Mouse (Mus musculus) regulatory T cell (primary cell): ENCODE measurements at regions not wholly inside any gene's neighbourhood (a gene's known extent, or its start where the extent isn't known, plus 50 kb on each side); places are given as distances from the start of the nearest gene placed in this dataset.

ENCODE experiments used
- in situ Hi-C: fragments of 300-600 bp; cut with MboI, MseI; formaldehyde crosslinking; loops from one replicate; pipeline ENCODE4 v1.15.1; 2025; ENCODE audit warnings: high pct_unique_total_duplicates

DNA sequence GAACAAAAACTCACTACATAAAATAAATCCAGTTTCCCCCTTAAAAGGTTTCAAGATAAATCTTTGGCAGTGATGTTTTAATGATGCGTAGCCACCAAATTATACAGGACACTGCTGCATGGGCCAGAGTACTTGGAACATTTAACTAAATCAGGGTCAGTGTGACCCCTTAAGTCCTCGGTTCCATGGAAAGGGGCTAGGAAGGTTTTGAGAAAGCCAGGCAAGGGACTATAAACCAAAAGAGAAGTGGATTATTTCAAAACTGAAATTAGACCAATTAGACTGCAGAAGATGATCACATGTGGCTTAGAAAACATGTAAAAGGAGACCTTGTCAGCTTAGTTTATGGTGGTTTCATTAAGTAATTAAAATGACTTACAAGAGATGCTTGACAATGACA, 276.6 kb upstream of the N6amt1 start:
- in situ Hi-C loops: loop anchor here (5.0 kb wide), 1 partner anchor 105 kb away; no protein-coding TSS in a partner anchor

DNA sequence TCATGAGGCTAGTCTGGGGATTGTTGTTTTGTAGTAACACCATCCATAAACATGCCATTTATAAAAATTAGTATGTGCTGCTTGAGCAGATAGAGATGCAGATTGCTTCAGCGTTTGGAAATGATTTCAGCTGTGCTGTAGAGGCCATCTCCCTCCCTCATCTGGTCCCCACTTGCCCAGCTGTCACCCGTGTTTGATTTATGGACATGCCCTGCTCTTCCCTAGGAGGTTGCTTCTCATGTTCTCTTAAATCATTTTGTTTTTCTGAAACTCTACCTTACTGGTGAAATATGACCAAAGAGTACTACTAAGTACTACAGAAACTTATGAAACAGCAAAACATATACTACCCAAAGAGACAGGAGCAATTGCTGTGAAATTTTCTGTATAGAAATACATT, 284.7 kb upstream of the N6amt1 start:
- in situ Hi-C loops: no loop called here

DNA sequence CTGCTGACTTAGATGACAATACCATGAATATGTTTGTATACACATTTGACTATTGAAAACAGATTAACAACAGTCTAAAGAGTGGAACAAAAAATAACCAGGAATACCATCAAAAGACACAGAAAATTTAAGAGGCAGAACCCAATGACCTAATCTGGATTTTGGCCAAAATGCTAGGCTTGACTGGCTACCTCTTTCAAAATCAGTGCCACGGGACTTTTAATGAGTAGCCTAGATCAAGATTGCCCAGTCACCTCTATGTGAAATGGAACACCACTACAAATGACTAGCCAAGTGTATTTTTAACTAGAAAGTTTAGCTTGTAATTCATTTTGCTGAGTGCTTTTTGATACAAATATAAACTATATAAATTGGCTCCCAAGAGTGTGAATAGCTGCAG, 286.0 kb upstream of the N6amt1 start:
- in situ Hi-C loops: no loop called here

DNA sequence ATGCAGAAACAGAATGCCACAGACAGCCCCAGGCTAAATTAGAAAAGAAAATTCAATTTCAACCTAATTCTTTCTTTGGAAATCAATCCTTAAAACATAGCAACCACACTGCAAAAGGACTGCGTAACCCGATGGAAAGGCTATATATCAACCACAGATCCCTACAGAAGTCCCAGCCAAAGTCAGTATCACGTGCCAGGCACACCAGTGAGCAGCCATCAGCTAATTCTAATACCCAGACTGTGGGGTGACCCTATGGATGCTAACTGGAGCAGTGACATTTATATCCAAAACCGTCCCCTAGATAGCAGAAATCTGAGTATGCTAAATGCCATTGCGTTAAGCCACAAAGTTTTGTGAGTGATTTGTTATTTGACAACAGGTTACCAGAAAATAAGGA, 286.5 kb upstream of the N6amt1 start:
- in situ Hi-C loops: no loop called here

DNA sequence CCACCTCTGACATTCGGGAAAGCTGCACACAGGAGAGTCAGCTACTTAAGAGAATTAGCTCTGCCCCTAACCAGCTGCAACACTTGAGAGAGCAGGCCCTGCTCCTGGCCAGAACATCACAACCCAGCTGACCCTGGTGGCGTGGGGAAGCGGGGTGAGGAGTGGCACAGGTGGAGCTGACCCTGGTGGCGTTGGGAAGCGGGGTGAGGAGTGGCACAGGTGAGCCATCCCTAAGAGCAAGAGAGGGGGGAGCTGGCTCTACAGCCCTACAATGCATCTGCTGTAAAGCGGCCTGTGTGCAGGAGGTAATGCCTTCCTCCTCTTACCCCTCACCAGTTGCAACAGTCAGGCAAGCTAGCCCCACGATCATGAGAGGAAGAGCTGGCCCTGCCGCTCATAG, 293.5 kb upstream of the N6amt1 start:
- in situ Hi-C loops: no loop called here

DNA sequence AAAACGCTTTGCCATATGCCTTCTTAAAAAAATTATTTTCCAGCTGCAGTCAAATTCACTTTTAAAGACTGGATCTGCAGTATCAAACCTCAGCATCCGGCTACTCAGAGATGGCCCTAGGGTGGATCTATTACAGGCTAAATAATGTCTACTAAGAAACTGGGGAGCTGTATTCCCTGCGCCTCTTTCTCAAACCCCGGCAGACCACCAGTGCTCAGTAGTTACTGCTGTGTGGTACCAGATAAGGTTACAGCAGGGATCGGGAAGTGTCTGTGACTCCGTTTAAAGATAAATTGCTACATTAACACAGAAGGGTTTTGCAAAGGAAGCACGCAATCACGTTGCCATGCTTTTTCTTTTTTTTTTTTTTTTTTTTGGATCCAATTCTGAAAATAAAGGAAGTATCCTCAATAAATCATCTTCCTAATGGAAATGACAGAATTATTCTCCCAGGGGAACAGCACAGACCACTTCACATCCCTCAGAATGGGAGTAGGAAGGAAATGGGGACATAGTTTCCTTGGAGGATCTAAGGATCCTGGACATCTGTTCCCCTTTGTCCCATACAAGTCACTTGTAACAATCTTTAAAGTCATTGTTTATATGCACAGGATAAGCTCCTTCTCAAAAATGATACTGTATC, 304.1 kb upstream of the N6amt1 start:
- in situ Hi-C loops: no loop called here

DNA sequence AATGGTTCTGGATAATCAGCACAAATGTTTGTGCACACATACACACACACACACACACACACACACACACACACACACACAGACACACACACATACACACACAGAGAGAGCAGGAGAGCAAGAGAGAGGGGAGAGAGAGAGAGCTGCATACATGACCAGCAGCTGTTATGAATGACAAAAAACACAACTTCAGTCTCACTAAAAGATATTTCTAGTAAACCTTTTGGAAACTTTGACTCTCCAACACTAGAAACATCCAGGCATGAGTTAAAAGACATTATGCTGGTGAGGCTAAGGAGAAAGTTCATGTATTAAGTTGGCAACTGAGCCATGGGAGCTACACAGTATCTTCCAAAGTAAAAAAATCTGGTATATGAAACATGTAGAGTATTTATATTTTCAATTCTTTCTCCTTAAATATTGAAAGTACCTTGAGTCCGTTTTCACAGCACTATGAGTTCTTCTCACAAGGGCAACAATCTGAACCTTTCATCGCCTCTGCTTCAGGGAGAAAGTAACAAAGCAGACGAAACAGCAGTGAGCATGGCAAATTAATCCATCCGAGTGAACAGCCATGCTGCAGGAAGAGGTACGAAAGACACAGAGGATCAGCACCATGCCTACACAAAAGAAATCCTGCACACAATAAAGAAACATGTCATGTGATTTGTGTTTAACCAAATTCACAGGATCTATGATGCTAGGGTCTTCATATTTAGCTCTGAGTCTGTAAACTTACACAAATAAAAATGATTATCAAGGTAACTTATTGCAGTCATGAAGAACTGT, 309.0 kb upstream of the N6amt1 start:
- in situ Hi-C loops: no loop called here

DNA sequence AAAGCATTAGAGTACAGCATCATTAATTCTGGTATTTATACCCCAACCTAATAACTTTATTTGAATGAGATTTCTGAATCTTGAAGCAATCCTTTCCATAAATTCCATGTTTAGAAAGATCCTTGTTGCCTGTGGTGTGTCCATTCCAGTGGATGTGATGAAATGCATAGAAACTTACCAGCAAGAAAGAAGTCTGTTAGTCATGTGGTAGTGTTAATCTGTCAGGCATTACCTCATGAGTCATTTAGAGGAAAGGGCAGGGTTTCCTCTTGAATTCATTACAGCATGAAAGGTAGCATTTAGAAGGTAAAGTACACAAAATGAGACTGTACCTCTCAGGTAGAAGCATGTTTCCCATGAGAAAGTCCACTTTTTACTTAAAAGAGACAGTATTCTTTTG, 310.3 kb upstream of the N6amt1 start:
- in situ Hi-C loops: no loop called here

DNA sequence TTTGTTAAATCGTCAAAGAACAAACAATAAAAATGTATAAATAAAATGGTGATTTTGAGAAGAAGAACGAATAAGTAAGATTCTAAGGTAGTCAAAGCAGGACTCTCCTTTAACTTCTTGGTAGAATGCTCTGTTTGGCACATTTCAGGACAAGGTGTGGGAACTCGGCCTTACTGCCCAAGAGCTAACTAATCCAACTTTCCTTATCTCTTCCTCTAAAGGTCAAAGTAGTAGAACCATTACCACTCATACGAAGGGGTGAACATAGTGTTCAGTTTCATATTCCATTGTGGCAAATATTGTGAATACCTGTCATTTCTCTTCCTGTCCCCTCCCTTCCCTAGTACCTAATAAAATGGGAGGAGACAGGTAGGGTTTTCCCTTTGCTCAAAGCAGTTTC, 313.6 kb upstream of the N6amt1 start:
- in situ Hi-C loops: no loop called here

DNA sequence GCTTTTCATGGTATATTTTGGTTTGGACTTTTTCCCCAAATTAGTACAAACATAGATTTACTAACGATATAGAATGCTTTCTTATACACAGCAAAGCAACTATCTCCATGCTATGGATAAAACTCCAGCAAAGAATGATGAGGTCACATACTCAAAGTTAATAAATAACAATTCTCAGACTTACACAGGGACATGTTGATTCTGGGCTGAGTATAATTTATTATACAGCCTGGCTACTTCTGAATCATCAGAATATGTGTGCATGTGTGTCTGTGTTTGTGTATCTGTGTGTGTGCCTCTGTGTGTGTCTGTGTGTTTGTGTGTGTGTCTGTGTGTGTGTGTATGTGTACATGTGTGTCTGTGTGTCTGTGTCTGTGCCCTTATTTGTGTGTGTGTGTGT, 314.1 kb upstream of the N6amt1 start:
- in situ Hi-C loops: no loop called here

DNA sequence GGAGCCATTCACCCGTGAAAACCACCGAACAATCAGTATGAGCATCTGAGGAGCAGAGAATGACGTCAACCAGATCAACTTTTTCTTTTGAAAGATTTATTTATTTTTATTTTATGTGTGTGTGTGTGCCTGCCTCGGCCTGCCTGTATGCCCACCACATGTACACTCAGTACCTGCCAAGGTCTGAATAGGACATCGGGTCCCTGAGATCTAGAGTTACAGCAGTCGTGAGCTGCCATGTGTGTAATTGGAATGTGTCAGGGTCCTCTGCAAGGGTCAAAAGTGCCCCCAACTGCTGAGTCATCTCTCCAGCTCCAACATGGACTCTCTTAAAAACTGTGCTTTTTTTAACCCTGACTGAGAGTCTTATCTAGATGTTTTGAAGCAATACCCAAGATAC, 316.9 kb upstream of the N6amt1 start:
- in situ Hi-C loops: no loop called here

DNA sequence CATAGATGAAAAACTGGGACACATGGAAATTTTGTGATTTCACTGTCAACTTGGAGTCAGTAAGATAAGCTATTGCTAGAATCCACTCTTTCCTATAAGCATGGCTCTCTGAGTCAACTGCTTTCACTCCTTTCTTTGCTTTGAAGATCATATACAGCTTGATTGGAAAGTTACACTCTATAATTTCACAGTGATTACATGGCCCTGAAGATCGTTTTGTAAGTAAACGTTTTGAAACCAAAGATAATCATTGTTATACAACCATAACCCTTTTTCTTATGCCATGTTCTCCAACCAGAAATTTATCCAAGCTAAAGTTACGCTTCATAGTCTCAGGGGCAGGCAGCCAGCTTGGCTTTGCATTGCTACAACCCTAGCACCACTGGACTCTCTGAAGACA, 322.1 kb upstream of the N6amt1 start:
- in situ Hi-C loops: no loop called here

DNA sequence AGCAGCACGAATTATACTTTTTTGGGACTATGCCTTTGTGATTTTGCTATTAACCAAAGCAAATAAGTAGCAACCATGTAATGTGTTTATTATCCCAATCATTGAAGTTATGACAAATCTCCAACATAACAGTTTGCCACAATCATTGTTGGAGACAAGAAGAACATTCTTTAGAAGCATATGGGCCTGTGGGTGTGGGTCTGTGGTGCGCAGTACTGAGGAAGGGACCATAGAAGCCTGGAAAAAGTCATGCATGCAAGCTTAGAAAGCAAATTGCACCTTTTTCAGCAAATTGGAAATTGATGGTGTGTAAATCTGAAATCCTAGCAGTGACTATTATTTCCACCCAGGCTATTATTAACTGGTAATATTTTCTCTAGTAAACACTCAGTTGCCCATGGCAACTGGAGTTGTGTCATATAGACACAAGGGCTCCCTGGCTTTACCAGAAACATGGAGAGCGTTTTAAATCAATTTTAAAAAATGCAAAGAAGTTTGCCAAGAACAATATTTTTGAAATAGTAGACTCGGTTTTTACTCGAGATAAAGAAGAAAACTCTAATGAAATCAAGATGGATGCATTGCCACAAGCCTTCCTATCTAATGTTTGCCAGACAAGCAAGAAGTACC, 325.4 kb upstream of the N6amt1 start:
- in situ Hi-C loops: no loop called here

DNA sequence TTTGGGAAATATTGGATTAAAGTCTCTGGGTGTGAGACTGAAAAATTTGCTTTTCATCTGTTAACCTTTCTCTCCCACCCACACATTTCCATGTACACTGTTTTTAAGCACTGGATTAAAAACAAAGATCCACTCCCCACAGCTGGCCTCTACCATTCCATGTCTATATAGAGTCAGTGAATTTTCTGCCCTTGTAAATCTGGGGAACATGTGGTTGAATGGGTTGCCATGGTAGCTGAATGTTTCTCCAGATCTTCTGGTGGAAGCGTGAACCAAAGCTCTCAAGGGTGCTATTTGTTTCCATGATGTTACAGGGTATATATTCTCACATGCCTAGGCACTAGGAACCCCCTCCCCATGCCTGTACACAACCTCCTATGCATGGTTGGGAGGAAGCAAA, 326.4 kb upstream of the N6amt1 start:
- in situ Hi-C loops: no loop called here

DNA sequence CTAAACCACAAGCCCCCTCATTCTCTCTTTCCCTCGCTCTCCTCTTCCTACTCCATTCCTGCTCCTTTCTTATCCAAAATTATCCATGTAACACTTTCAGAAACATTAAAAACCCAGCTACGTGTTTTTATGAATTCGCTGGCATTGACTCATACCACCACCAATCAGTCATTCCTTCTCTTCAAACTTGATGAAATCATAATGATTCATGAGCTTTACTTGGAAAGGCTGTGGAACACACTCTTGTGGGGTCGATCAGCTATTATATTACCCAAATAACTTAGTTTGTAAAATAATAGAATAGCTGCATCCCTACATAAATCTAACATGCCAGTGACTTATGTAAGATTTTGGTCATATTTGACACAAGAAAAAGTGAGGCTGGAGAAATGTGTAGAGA, 331.9 kb upstream of the N6amt1 start:
- in situ Hi-C loops: no loop called here

DNA sequence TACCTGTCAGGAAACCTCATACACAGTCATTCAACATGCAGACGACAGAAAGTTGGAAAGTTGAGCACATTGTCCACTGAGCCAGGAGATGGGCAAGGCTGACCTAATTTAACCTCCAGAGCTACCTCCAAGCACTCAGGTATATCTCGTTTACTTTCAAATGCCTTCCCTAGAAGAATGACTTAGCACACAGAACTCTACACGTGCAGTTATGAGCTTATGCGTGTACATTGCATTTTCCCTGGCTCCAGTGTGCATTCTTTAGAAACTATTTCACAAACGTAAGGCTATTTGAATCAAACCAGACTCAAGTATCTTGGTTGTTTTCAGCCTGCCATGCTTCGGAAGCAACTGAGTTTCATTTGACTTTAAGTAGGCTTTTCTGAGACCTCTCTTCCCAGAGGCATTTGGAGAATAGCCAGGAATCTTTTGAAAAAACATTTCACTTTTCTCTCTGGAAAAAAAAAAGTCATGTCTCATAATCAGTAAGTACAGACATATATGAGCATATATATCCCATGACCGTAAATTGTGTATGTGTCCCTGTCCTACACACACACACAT, 336.8 kb upstream of the N6amt1 start:
- in situ Hi-C loops: loop anchor here (10.0 kb wide), 1 partner anchor 218 kb away; no protein-coding TSS in a partner anchor

DNA sequence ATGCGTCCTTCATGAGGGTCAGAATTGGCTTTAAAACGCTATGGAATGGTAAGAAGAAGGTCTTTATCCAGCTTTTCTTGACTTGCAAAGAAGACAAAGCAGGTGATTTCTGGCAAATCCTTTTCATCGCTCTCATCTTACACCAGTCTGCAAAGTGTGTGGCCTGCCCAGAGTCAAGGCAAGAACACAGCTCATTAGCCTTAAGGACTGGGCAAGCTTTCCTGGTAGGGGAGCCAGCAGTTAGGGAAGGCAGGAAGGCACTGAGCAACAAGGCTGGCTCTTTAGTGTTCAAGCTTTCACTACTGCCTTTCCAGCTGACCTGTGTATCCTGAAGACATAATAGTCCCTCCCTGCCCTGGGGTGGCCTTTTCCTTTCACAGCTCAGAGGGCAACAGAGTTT, 352.4 kb upstream of the N6amt1 start:
- in situ Hi-C loops: no loop called here

DNA sequence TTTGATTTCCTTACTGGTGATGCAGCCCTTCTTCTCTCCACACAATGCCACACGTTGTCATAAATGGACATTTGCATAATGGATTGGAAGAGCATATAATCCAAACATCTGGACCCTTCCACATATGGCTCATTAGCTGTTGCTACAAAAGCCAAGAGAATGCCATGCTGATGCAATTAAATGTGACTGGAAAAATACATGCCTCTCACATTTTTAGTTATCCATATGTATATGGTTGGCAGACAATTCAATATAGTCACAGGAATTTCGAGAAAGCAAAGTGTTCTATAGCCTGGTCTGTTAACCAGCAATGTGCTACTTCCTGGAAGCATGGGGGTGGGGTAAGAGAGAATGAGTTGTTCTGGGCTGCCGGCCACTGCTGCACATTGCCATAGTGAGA, 352.9 kb upstream of the N6amt1 start:
- in situ Hi-C loops: no loop called here

DNA sequence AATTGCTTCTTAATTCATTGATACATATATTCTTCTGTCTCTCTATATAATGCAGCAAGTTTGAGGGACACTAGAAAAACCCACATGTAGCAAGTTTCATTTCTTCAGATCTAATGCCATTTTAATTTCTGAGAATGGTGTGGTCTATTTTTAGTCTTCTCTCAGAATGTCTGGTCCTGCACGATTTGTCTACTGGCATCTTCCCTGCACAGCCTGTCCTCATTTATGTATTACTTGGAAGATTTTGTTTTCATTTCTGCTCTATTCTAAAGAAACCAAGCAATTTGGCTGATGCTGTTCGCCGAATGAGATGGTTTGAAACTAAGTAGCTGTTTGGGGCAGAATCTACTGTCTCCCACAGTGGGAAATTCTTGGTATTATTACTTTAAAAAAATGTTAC, 382.3 kb upstream of the N6amt1 start:
- in situ Hi-C loops: no loop called here

DNA sequence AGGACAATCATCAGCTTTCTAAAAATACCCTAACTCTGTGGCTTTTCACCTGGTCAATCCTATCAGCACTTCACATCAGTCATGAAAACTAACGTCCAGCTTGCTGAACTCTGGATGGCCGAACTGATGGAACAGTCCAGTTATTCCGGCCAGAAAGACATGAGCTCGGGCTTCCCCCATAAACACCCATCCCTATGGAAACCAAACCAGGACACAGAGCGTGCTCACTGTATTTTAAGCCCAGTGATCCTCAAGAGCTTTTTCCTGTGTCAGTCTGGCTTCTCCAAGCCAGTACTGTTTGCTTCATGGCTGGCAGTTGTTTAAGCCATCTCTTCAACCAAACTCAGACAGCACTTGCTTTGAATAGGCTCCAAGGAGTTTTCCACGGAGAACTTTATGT, 404.3 kb upstream of the N6amt1 start:
- in situ Hi-C loops: no loop called here

DNA sequence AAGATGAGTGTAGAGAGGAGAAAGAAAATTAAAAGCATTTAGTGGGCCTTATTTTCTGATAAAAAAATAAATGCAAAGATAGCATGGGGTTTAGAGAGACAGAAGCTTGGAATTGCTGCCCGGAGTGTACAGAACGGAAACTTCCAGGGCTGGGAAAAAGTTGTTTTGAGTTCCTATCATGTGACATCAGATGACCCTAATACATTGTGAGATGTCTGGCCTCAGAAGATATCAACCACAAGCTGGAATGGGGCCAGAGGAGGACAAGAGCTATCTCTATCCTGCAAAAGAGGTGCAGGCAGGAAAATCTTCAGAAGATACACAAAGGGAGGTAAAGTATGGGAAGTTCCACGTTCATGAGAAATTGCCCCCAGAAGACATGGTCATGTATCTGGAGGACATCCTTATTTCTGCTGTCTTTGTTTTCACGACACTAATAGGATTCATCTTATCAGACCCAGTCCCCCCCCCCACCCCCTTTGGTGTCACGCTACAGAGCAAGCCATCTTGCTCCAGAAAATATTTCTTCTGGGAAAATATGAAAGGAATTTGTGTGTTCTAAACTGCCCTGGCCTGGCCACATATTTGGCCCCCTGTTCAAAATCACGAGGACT, 408.3 kb upstream of the N6amt1 start:
- in situ Hi-C loops: no loop called here

DNA sequence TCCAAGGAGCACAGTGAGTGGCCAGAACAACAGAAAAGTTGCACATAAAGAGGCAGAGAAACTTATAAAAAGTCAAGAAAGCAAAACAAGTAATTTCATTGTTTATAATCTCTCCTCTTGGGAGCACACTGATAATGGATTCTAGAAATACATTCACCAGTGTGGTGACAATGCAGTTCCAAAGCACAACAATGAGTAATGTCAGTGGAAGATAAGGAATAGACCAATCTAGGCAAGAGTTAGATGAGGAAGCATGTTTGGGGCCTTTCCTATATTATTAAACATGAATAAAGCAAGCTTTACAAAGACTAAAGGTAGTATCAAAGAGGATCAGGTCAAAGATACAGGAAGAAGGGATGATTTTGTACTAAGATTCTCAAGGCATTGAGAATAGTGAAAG, 408.9 kb upstream of the N6amt1 start:
- in situ Hi-C loops: no loop called here
